Mouse (Mus musculus): ENCODE measurements at regions not wholly inside any gene's neighbourhood (a gene's known extent, or its start where the extent isn't known, plus 50 kb on each side); places are given as distances from the start of the nearest gene placed in this dataset. TPM values are rescaled to one million over a fixed set of nuclear protein-coding genes. Genes with fewer than 3 reads are reported as not detected.

DNA sequence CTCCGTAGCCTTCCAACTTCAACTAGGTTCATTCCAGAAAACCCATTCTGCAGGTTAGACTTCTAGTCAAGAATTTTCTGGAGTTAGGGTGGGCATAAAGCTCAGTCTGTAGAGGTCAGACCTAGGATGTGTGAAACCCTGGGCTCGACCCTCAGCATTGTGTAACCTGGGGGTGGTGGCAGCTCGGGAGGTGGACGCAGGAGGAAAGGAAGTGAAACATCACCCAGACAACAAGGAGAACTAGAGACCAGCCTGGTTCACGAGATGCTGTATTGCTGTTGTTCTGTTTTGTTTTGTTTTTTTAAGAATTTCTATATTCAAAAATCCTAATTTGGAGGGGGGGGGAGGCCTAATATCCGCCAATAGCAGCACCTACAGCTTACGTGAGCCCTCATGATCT, 54.1 kb upstream of the Dlk1 start:
- Histone ChIP-seq H3K27me3 (ENCODE audit: low read depth, poor library complexity, severe bottlenecking) (peaks cover 27% of the 10 kb centered on the region), H3K9me3 (replicated peaks) (no peaks in the 10 kb centered on the region), H3K4me3 (no peak overlapping the region), H3K27ac (0 out of 2 replicates have a peak overlapping the region, but pooled peaks have one; percentile 71), H3K4me1 (peaks cover 73% of the 10 kb centered on the region), H3K36me3 (no peaks in the 10 kb centered on the region)
- DNase-seq (ENCODE audit: low spot score): no peak
- WGBS: 74% methylated on average over 7 of the region's 7 CpGs

DNA sequence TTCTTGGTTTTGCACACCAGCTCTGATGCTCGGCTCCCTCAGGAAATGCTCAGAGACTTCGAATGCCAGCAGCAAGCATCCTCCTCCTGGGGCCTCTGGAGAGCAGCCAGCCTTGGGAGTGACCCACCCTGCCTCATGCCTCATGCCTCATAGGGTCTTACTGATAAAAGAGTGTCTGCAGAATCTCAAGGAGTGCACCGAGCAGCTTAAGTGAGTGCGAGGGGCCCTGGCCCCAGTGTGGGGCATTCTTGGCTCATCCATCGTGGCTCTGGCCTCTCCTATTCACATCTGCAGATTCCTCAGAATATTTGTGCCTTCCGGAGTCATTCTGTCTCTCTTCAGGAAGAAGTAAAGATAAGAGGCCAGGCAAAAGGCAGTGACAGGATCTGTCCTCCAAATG, 53.7 kb upstream of the Dlk1 start:
- 12% methylated on average over 6 of the region's 6 CpGs for WGBS
- H3K4me1 ChIP-seq: peaks cover 73% of the 10 kb centered on the region
- DNase-seq (ENCODE audit: low spot score): no peak
- H3K27me3 ChIP-seq (ENCODE audit: low read depth, poor library complexity, severe bottlenecking): peaks cover 25% of the 10 kb centered on the region
- no peaks in the 10 kb centered on the region for H3K9me3 ChIP-seq (replicated peaks)
- no peaks in the 10 kb centered on the region for H3K36me3 ChIP-seq
- H3K27ac ChIP-seq: peak overlapping the region; percentile 65
- H3K4me3 ChIP-seq: 0 out of 2 replicates have a peak overlapping the region, but pooled peaks have one; percentile 13

DNA sequence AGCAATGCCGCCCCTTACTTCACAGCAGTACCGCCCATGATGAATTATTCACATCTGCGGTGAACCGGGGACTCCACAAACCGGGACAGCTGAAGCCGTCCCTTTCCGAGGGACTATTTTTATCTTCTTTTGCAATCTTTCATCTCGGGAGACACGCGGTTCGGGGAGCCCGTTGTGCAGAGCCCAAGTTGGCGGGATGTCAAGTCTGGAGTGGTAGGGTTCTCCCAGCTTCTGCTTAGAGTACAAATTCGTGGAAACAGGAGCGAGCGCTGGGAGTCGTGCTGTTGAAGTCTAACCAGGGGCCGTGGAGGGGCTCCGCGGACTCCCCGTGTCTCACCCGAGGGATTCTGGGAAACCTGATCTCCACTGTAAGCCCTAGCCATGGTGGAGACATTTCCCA, 53.0 kb upstream of the Dlk1 start:
- H3K4me3 ChIP-seq: peak overlapping the region; percentile 13; the same call in 1 of the 2 replicates
- no peak for DNase-seq (ENCODE audit: low spot score)
- H3K9me3 ChIP-seq (replicated peaks): no peaks in the 10 kb centered on the region
- peaks cover 25% of the 10 kb centered on the region for H3K27me3 ChIP-seq (ENCODE audit: low read depth, poor library complexity, severe bottlenecking)
- peaks cover 73% of the 10 kb centered on the region for H3K4me1 ChIP-seq
- peak overlapping the region; percentile 65 for H3K27ac ChIP-seq
- 22% methylated on average over 22 of the region's 22 CpGs for WGBS
- no peaks in the 10 kb centered on the region for H3K36me3 ChIP-seq

DNA sequence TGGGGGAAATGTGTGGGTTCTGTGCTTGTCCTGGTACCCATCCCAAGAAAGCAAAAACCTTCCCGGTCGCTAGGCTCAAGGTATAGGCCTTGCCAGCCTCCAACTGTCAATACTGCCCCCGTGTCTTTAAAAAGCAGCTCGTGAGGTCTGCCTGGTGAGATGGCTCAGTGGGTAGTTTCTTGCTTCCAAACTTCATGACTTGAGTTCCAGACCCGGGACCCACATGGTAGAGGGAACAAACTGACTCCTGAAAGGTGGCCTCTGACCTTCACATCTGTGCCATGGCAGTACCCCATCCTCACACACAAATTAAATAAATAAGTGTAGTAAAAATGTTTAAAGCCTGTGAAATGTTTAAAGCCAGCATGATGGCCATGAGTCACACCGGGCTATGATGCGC, 52.6 kb upstream of the Dlk1 start:
- H3K4me1 ChIP-seq: peaks cover 74% of the 10 kb centered on the region
- no peaks in the 10 kb centered on the region for H3K36me3 ChIP-seq
- H3K27me3 ChIP-seq (ENCODE audit: low read depth, poor library complexity, severe bottlenecking): peaks cover 25% of the 10 kb centered on the region
- H3K27ac ChIP-seq: peak overlapping the region; percentile 65; the same call in 1 of the 2 replicates
- DNase-seq (ENCODE audit: low spot score): no peak
- H3K9me3 ChIP-seq (replicated peaks): no peaks in the 10 kb centered on the region
- no peak overlapping the region for H3K4me3 ChIP-seq
- WGBS: 77% methylated on average over 7 of the region's 7 CpGs

DNA sequence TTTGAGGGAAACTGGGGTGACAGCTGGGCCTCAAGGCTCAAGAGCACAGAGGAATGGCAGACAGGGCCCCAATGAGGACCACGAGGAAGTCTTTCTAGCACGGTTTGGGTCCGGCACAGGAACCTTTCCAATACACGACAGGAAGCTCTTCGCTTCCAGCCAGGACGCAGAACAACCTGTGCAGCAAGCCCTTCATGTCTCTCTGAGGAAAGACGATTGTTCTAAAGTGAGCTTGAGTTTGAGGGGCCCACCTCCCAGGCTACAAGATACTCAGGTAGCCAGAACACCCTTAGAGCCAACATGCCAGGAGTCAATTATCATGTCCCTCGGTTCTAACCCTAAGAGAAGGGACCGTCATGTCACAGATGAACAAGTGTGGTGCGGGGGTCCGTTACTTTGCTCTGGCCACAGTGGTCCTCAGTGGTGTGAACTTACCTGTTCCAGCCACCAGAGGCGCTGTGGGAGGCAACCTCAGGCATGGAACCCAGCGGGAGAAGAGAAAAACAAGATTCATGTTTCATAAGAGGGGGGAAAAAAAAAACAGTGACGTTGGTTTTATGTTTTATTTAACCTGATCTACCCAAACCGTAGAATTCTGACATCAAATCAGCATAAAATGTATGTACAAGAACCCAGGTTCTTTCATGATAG, 51.6 kb upstream of the Dlk1 start:
- Histone ChIP-seq H3K4me1 (peaks cover 85% of the 10 kb centered on the region), H3K4me3 (no peak overlapping the region), H3K9me3 (replicated peaks) (no peaks in the 10 kb centered on the region), H3K27me3 (ENCODE audit: low read depth, poor library complexity, severe bottlenecking) (peaks cover 25% of the 10 kb centered on the region), H3K36me3 (no peaks in the 10 kb centered on the region), H3K27ac (peak overlapping the region; percentile 73; the same call in 1 of the 2 replicates)
- DNase-seq (ENCODE audit: low spot score): peak; percentile 76
- 54% methylated on average over 15 of the region's 15 CpGs for WGBS

DNA sequence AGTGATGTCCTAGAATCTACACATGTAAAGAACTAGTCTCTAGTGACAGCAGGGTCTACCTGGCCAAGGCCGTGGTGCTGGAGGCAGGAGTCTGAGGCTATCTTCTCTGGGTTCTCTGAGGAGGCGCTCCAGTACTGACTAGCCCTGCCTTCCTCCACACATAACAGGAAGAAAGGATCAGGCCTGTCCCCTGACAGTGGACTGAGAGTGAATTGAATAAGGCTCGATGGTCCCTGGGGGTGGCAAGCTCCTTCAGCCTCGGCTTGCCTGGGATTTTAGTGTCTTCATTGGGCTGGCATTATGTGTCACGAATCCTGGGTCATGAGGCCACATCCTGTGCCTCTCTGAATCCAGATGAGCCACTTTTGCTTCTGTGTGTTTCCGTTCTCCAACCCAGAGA, 50.9 kb upstream of the Dlk1 start:
- WGBS: 71% methylated on average over 6 of the region's 6 CpGs
- no peak for DNase-seq (ENCODE audit: low spot score)
- peaks cover 20% of the 10 kb centered on the region for H3K27me3 ChIP-seq (ENCODE audit: low read depth, poor library complexity, severe bottlenecking)
- H3K9me3 ChIP-seq (replicated peaks): no peaks in the 10 kb centered on the region
- no peaks in the 10 kb centered on the region for H3K36me3 ChIP-seq
- H3K4me3 ChIP-seq: no peak overlapping the region
- H3K4me1 ChIP-seq: peaks cover 90% of the 10 kb centered on the region
- peak overlapping the region; percentile 73 for H3K27ac ChIP-seq

DNA sequence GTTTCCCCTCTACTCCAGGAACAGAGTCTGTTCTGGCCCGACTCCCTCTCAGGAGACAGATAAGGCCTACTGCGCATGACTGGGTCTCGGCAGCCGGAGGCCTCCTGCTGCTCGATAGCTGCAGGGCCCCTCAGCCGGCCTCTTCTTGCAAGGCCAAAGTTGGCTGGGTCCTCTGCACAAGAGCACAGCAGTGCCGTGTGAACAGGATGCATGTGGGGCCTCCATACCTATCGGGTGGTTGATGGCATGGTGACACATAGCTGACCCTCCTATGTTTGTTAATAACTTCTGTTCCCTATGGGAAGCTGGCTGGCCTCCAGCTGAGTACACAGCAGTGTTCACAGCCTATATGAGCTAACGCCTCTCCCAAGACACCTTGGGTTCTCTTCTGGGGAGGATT, 50.4 kb upstream of the Dlk1 start:
- 46% methylated on average over 9 of the region's 9 CpGs for WGBS
- Histone ChIP-seq H3K27ac (peak overlapping the region; percentile 73), H3K36me3 (no peaks in the 10 kb centered on the region), H3K4me1 (peaks cover 90% of the 10 kb centered on the region), H3K27me3 (ENCODE audit: low read depth, poor library complexity, severe bottlenecking) (peaks cover 18% of the 10 kb centered on the region), H3K9me3 (replicated peaks) (no peaks in the 10 kb centered on the region), H3K4me3 (no peak overlapping the region)
- DNase-seq (ENCODE audit: low spot score): peak; percentile 58

Small RNA genes lying in the stretch of these regions (microRNA-seq; reads per million reads assigned to microRNA genes)
- not detected for gene Gm22234
- gene Gm25297: not detected
